Mouse (Mus musculus) ES-E14 (cell line): ENCODE results near the gene Dnajc30. TPM values are rescaled to one million over a fixed set of nuclear protein-coding genes. Genes with fewer than 3 reads are reported as not detected.

ENCODE experiments used
- DNase-seq: peaks from one replicate; pipeline ENCODE4 v3.0.0-alpha.2; 2013; ENCODE audit warnings: low read depth, low spot score
- H3K27ac ChIP-seq: 2 replicates; pipeline ENCODE4 v1.5.1; 2012; ENCODE audit warnings: low read depth, mild to moderate bottlenecking, low read length, moderate library complexity, mixed read lengths; ENCODE audit not compliant: poor library complexity, insufficient read depth, severe bottlenecking
- H3K36me3 ChIP-seq: 2 replicates; pipeline ENCODE4 v1.6.1; 2012; ENCODE audit warnings: mild to moderate bottlenecking, low read length, moderate library complexity, mixed read lengths; ENCODE audit not compliant: control insufficient read depth, poor library complexity, insufficient read depth, severe bottlenecking
- H3K4me1 ChIP-seq, 2 experiments: fragments of 150-350 bp in 1 of 2; sonication (generic) in 1 of 2; 2 replicates each; pipeline ENCODE4 v1.6.1; 2012; ENCODE audit warnings: low read length in 2 of 2, mild to moderate bottlenecking in 1 of 2, mixed read lengths in 1 of 2; ENCODE audit not compliant: control insufficient read depth in 2 of 2, insufficient read depth in 2 of 2, poor library complexity in 1 of 2
- H3K4me3 ChIP-seq, 2 experiments: fragments of 150-350 bp in 1 of 2; sonication (generic) in 1 of 2; 2 replicates each; pipeline ENCODE4 v1.5.1; 2012; ENCODE audit warnings: low read length in 2 of 2, low read depth in 1 of 2, mild to moderate bottlenecking in 1 of 2, mixed read lengths in 1 of 2; ENCODE audit not compliant: insufficient read depth in 1 of 2, poor library complexity in 1 of 2, severe bottlenecking in 1 of 2
- H3K9ac ChIP-seq: 2 replicates; pipeline ENCODE4 v1.6.1; 2012; ENCODE audit warnings: low read depth, mild to moderate bottlenecking, low read length, mixed read lengths; ENCODE audit not compliant: poor library complexity, insufficient read depth, severe bottlenecking
- H3K9me3 ChIP-seq: fragments of 150-350 bp; sonication (generic); 2 replicates; pipeline ENCODE4 v1.6.1; 2012; ENCODE audit warnings: low read depth, mild to moderate bottlenecking, low read length; ENCODE audit not compliant: control insufficient read depth, insufficient read depth
- CHD2 ChIP-seq: IDR thresholded peaks from 2 replicates; pipeline ENCODE4 v1.6.1; 2014; ENCODE audit warnings: mild to moderate bottlenecking, low read depth, low read length, inconsistent platforms
- HCFC1 ChIP-seq: IDR thresholded peaks from 2 replicates; pipeline ENCODE4 v1.6.1; 2012; ENCODE audit warnings: low read length, inconsistent platforms, borderline replicate concordance; ENCODE audit not compliant: insufficient read depth
- MAFK ChIP-seq: IDR thresholded peaks from 2 replicates; pipeline ENCODE4 v1.6.1; 2014; ENCODE audit warnings: mild to moderate bottlenecking, low read depth, low read length, inconsistent platforms; ENCODE audit not compliant: insufficient read depth
- ZC3H11A ChIP-seq: IDR thresholded peaks from 2 replicates; pipeline ENCODE4 v1.6.1; 2012; ENCODE audit warnings: low read depth, mild to moderate bottlenecking, inconsistent platforms, low read length, borderline replicate concordance
- ZNF384 ChIP-seq: IDR thresholded peaks from 2 replicates; pipeline ENCODE4 v1.6.1; 2012; ENCODE audit warnings: low read depth, low read length, inconsistent platforms
- in situ Hi-C, 2 experiments: fragments of 600-800 bp; cut with MboI; formaldehyde crosslinking; loops; one replicate each; pipeline ENCODE4 v1.15.1; 2025; ENCODE audit warnings: low sequenced_read_pairs in 2 of 2, inconsistent platforms in 1 of 2; ENCODE audit not compliant: unreplicated experiment in 2 of 2
- total RNA-seq: library from RNA; depleted of rRNA; stranded (reverse); fragments of 300-350 nt; gene quantifications from 2 replicates; pipeline ENCODE4 v1.2.3, GENCODE M21; 2012

The Dnajc30 gene
- total RNA-seq, 1 experiment, result 8.3 TPM

DNA sequence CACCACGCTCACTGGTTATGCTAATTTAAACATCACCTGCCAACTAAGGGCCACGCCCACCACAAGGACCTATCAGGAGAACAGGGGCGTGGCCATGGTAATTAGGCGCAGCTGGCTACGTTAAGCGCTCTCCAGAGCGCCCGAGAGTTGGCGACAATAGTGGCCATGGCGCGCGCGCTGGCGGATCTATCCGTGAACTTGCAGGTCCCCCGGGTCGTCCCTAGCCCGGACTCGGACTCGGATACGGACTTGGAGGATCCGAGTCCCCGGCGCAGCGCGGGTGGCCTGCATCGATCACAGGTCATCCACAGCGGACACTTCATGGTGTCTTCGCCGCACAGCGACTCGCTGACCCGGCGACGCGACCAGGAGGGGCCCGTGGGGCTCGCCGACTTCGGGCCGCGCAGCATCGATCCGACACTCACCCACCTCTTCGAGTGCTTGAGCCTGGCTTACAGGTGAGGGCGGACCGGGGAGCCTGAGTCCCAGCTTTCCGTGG lies 42.8 kb downstream of the Dnajc30 start:
- H3K4me1 ChIP-seq, result peaks cover 0 to 8% of the 10 kb centered on the region in 2 experiments; a peak in 2 of 4 replicates
- in situ Hi-C loops, result no loop called here
- H3K9me3 ChIP-seq, result no peaks in the 10 kb centered on the region
- peak overlapping the region; percentile 74 for H3K9ac ChIP-seq
- H3K36me3 ChIP-seq, result no peaks in the 10 kb centered on the region
- peak; percentile 89 for DNase-seq
- TF ChIP-seq HCFC1, result no peak
- 0 out of 2 replicates have a peak, but pooled peaks have one; percentile 25 for TF ChIP-seq CHD2
- H3K4me3 ChIP-seq, result peak overlapping the region; percentile 73 to 82
- H3K27ac ChIP-seq, result no peak overlapping the region

DNA sequence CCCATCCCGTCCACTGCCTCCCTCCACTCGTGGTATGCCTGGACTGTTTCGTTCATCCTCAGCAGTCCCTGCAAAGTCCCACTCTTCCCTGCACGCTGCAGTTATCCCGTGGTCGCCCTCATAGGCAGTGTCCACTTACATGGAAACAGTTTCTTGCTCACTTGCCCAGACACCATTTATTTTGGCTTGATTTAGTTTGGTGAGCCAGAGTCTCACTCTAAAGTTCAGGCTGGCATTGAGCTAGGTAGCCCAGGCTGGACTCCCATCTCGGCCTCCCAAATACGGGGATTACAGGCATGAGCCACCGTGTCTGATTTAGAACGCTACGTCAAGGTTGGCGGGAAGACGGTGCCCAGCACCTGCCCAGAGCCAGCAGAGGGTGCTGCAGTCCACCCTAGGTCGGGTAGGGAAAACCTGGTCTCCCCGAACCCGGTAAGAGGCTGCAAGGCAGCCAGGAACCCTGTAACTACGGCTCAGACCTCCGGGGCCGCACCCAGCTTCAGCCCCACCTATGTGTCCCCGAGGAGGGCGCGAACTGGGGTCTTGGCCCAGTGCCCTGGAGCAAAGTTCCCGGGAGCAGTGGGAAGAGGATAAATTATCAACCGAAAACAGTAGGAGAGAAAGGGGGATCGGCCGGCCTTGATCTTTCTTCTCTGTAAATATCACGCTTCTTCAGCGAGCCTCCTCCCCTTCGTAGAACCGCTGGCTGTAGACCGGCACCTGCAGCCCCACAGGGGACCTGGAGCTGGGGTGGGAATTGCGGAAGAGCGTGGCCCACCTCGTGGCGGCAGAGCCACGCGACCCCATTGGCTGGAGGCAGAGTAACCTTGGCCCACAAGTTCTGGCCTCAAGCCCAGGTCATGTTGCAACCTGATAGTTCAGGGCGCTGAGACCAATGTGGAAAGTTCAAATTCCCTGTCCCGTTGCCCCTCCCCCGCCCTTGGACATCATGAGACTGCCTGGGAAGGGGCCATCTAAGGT lies 43.8 kb downstream of the Dnajc30 start:
- DNase-seq, result no peak
- no peaks in the 10 kb centered on the region for H3K9me3 ChIP-seq
- no peak for TF ChIP-seq ZNF384
- TF ChIP-seq CHD2, result no peak
- TF ChIP-seq HCFC1, result no peak
- TF ChIP-seq MAFK, result no peak
- TF ChIP-seq ZC3H11A, result no peak
- no peak overlapping the region for H3K27ac ChIP-seq
- H3K9ac ChIP-seq, result peak overlapping the region; percentile 74
- H3K4me3 ChIP-seq, result peak overlapping the region; percentile 73 to 82
- in situ Hi-C loops, result no loop called here
- H3K36me3 ChIP-seq, result no peaks in the 10 kb centered on the region
- H3K4me1 ChIP-seq, result peaks cover 0 to 8% of the 10 kb centered on the region in 2 experiments; a peak in 2 of 4 replicates

DNA sequence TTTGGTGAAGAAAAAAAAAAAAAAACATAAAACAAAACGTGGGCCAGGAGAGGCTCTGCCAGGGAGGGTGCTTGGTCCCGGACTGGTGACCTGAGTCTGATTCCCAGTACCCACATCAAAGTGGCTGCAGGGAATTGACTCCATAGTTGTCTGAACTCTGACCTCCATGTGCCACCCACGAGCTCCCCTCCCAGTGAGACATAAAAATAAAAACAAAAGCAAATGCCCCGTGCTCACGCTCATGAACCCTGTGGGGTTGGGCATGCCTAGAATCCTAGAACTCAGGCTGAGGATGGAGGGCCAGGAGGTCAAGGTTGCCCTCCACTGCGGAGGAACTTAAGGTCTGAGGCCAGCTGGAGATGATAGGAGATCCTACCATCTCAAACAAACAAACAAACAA lies 45.0 kb downstream of the Dnajc30 start:
- no peak overlapping the region; a peak in 1 of 4 replicates for H3K4me3 ChIP-seq
- H3K36me3 ChIP-seq, result no peaks in the 10 kb centered on the region
- no peak overlapping the region for H3K27ac ChIP-seq
- DNase-seq, result no peak
- no peaks in the 10 kb centered on the region for H3K9me3 ChIP-seq
- in situ Hi-C loops, result no loop called here
- H3K9ac ChIP-seq, result no peak overlapping the region
- TF ChIP-seq ZNF384, result no peak
- TF ChIP-seq CHD2, result no peak
- no peak for TF ChIP-seq MAFK
- TF ChIP-seq HCFC1, result no peak
- no peak for TF ChIP-seq ZC3H11A
- H3K4me1 ChIP-seq, result peaks cover 0 to 12% of the 10 kb centered on the region in 2 experiments; a peak in 2 of 4 replicates

DNA sequence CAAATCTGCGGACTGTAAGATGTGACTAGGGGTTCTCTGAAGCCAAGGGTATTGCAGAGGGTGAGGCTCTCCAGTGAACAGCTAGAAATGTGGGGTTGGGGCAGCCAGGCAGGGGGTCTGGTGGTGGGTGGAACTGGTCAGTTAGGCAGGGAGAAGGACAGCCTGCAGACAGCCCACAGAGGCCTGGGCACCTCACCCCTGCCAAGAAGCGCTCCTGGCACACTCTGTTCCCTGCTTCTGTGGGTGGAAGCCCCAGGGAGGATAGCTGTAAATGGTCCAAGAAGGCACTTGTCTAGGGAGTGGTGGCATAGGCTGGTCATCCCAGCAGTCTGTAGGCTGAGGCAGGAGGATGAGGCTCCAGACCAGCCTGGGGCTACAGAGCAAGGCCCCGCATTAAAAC lies 45.4 kb downstream of the Dnajc30 start:
- Histone ChIP-seq H3K9ac (no peak overlapping the region), H3K4me1 (peaks cover 0 to 12% of the 10 kb centered on the region in 2 experiments; a peak in 2 of 4 replicates), H3K36me3 (no peaks in the 10 kb centered on the region), H3K9me3 (no peaks in the 10 kb centered on the region), H3K27ac (no peak overlapping the region), H3K4me3 (no peak overlapping the region)
- no peak for TF ChIP-seq CHD2
- TF ChIP-seq MAFK, result no peak
- no peak for TF ChIP-seq HCFC1
- TF ChIP-seq ZC3H11A, result no peak
- TF ChIP-seq ZNF384, result no peak
- DNase-seq, result no peak
- in situ Hi-C loops, result no loop called here
